Mouse (Mus musculus) monocyte, adult 5-6 weeks (primary cell): Measurements from ENCODE around the gene Ptpn5. TPM values are rescaled to one million over a fixed set of nuclear protein-coding genes. Genes with fewer than 3 reads are reported as not detected.

Experiments
- ATAC-seq: fragments of 153-309, 156-312 bp; replicated peaks from 2 replicates; pipeline ENCODE4 v1.8.0; 2017; ENCODE audit warnings: mild to moderate bottlenecking; ENCODE audit not compliant: low TSS enrichment, insufficient number of reproducible peaks, severe bottlenecking, poor library complexity, low FRiP score
- total RNA-seq: library from RNA; stranded (forward); fragments of 200-1000, 200-491, 200-594 nt; gene quantifications from 3 replicates; pipeline ENCODE4 v1.2.3, GENCODE M21; 2017

Gene Ptpn5
- total RNA-seq, 1 experiment from 2014 or later: not detected

- no peak for ATAC-seq
These were observed 102.1 kb downstream of the Ptpn5 start for GRCm38 (mm10) chr7:47031371-47031770.

- no peak for ATAC-seq
These were observed 102.8 kb downstream of the Ptpn5 start for GRCm38 (mm10) chr7:47030517-47031193.

Other genes starting within 250 kb of the Ptpn5 start
- gene Tsg101, start 213.7 kb downstream of the Ptpn5 start, total RNA-seq: 27.2 to 80.4 TPM (median 57.3 TPM) in 3 replicates
- 4.8 to 9.9 TPM (median 6.4 TPM) in 3 replicates for gene Uevld, start 175.2 kb downstream of the Ptpn5 start, total RNA-seq
- not detected in 3 replicates for gene Gm9999, start 150.1 kb downstream of the Ptpn5 start, total RNA-seq
- 84.5 to 99.8 TPM (median 97.7 TPM) in 3 replicates for gene Spty2d1, start 125.3 kb downstream of the Ptpn5 start, total RNA-seq
- gene Tmem86a, start 83.1 kb downstream of the Ptpn5 start, total RNA-seq: 3.2 to 7.5 TPM (median 4.8 TPM) in 3 replicates
- gene Mrgpra6, start 71.2 kb upstream of the Ptpn5 start, total RNA-seq: not detected in 3 replicates
- not detected in 3 replicates for gene Mrgpra9, start 119.2 kb upstream of the Ptpn5 start, total RNA-seq
- gene Mrgpra1, start 220.6 kb upstream of the Ptpn5 start, total RNA-seq: not detected in 3 replicates